Mouse (Mus musculus) liver, adult 2 months (tissue): ENCODE measurements around the gene Ebf1. TPM values are rescaled to one million over a fixed set of nuclear protein-coding genes. Genes with fewer than 3 reads are reported as not detected.

Experiments used
- DNase-seq: peaks from one replicate; pipeline ENCODE4 v3.0.0-alpha.2; 2011; ENCODE audit warnings: low read depth, low spot score; ENCODE audit errors: extremely low read depth
- H3K27ac ChIP-seq: fragments of 200-500 bp; replicated peaks from 2 replicates; pipeline ENCODE4 v1.5.1; 2012; ENCODE audit warnings: low read depth, mild to moderate bottlenecking, control low read depth, inconsistent platforms, low read length; ENCODE audit not compliant: insufficient read depth
- H3K27me3 ChIP-seq: fragments of 200-500 bp; 2 replicates; pipeline ENCODE4 v1.6.1; 2012; ENCODE audit warnings: mild to moderate bottlenecking, moderate library complexity, low read length, inconsistent platforms; ENCODE audit not compliant: control insufficient read depth, insufficient read depth
- H3K36me3 ChIP-seq: fragments of 200-500 bp; 2 replicates; pipeline ENCODE4 v1.6.1; 2012; ENCODE audit warnings: low read length, inconsistent platforms; ENCODE audit not compliant: control insufficient read depth, insufficient read depth
- H3K4me1 ChIP-seq: fragments of 200-500 bp; 2 replicates; pipeline ENCODE4 v1.6.1; 2011; ENCODE audit warnings: low read length; ENCODE audit not compliant: control insufficient read depth, insufficient read depth
- H3K4me3 ChIP-seq: fragments of 200-500 bp; 2 replicates; pipeline ENCODE4 v1.5.1; 2011; ENCODE audit warnings: low read depth, mild to moderate bottlenecking, control low read depth, low read length, moderate library complexity; ENCODE audit not compliant: insufficient read depth
- H3K79me2 ChIP-seq: fragments of 200-500 bp; 2 replicates; pipeline ENCODE4 v1.6.1; 2012; ENCODE audit warnings: inconsistent platforms, mild to moderate bottlenecking, low read length, moderate library complexity; ENCODE audit not compliant: control insufficient read depth, insufficient read depth
- H3K9ac ChIP-seq: fragments of 200-500 bp; 2 replicates; pipeline ENCODE4 v1.6.1; 2012; ENCODE audit warnings: low read depth, mild to moderate bottlenecking, control low read depth, inconsistent platforms, low read length
- CTCF ChIP-seq: fragments of 200-500 bp; IDR thresholded peaks from 2 replicates; pipeline ENCODE4 v1.5.1; 2011; ENCODE audit warnings: low read depth, low read length, control low read depth
- POLR2A ChIP-seq: fragments of 200-500 bp; IDR thresholded peaks from 2 replicates; pipeline ENCODE4 v1.6.1; 2011; ENCODE audit warnings: low read length, control low read depth; ENCODE audit not compliant: insufficient read depth; ENCODE audit errors: extremely low read depth
- WGBS: fragments of 180-500 bp; shearing (Covaris S2); methylation state at CpG from one replicate; pipeline ENCODE4 v1.1.7; 2018; 5-methylcytosine and 5-hydroxymethylcytosine counted together
- polyA plus RNA-seq: library from polyadenylated mRNA; depleted of rRNA; stranded (reverse); fragments of >200 nt; gene quantifications from 2 replicates; pipeline ENCODE4 v1.2.3, GENCODE M21; 2012
- total RNA-seq: library from RNA; depleted of rRNA; stranded (reverse); fragments of >200 nt; gene quantifications from 2 replicates; pipeline ENCODE4 v1.2.3, GENCODE M21; 2014

Ebf1 gene
- total and polyA plus RNA-seq, 2 experiments: 0.23 to 0.37 TPM

- H3K27me3 ChIP-seq: peaks cover 6% of the 10 kb centered on the region; the same call in 1 of the 2 replicates
- TF ChIP-seq POLR2A (no peak), CTCF (no peak)
- no peaks in the 10 kb centered on the region for H3K4me1 ChIP-seq
- no peak overlapping the region for H3K4me3 ChIP-seq
- H3K79me2 ChIP-seq: no peaks in the 10 kb centered on the region
- no peak overlapping the region for H3K9ac ChIP-seq
- DNase-seq: no peak
- 83% methylated on average over 9 of the region's 9 CpGs for WGBS
- H3K36me3 ChIP-seq: no peaks in the 10 kb centered on the region
- H3K27ac ChIP-seq: no peak overlapping the region
Measured at GRCm38 (mm10) chr11:44904121-44904520, 287.0 kb downstream of the Ebf1 start.

- Histone ChIP-seq H3K9ac (no peak overlapping the region), H3K79me2 (no peaks in the 10 kb centered on the region), H3K27me3 (peaks cover 4% of the 10 kb centered on the region; the same call in 1 of the 2 replicates), H3K27ac (no peak overlapping the region), H3K36me3 (no peaks in the 10 kb centered on the region), H3K4me3 (no peak overlapping the region), H3K4me1 (no peaks in the 10 kb centered on the region)
- peak; percentile 70 for DNase-seq
- no peak for TF ChIP-seq CTCF
- TF ChIP-seq POLR2A: no peak
- 18% methylated on average over 5 of the region's 5 CpGs for WGBS
Measured at GRCm38 (mm10) chr11:44906456-44906855, 289.3 kb downstream of the Ebf1 start.

- no peaks in the 10 kb centered on the region for H3K4me1 ChIP-seq
- no peaks in the 10 kb centered on the region for H3K36me3 ChIP-seq
- TF ChIP-seq CTCF: no peak
- TF ChIP-seq POLR2A: no peak
- 0 out of 2 replicates have a peak, but pooled peaks cover 3% of the 10 kb centered on the region for H3K27me3 ChIP-seq
- no peak overlapping the region for H3K27ac ChIP-seq
- 53% methylated on average over 1 of the region's 1 CpGs for WGBS
- no peak overlapping the region for H3K9ac ChIP-seq
- H3K79me2 ChIP-seq: no peaks in the 10 kb centered on the region
- no peak for DNase-seq
- H3K4me3 ChIP-seq: no peak overlapping the region
Measured at GRCm38 (mm10) chr11:44911765-44912164, 294.6 kb downstream of the Ebf1 start.

- DNase-seq: no peak
- H3K4me1 ChIP-seq: no peaks in the 10 kb centered on the region
- H3K27ac ChIP-seq: no peak overlapping the region
- H3K27me3 ChIP-seq: 0 out of 2 replicates have a peak, but pooled peaks cover 3% of the 10 kb centered on the region
- H3K4me3 ChIP-seq: no peak overlapping the region
- H3K79me2 ChIP-seq: no peaks in the 10 kb centered on the region
- H3K9ac ChIP-seq: no peak overlapping the region
- no peak for TF ChIP-seq CTCF
- TF ChIP-seq POLR2A: no peak
- no peaks in the 10 kb centered on the region for H3K36me3 ChIP-seq
- WGBS: 81% methylated on average over 5 of the region's 5 CpGs
Measured at GRCm38 (mm10) chr11:44913806-44914205, 296.7 kb downstream of the Ebf1 start.

- no peaks in the 10 kb centered on the region for H3K79me2 ChIP-seq
- H3K27me3 ChIP-seq: 0 out of 2 replicates have a peak, but pooled peaks cover 3% of the 10 kb centered on the region
- H3K36me3 ChIP-seq: no peaks in the 10 kb centered on the region
- H3K27ac ChIP-seq: no peak overlapping the region
- TF ChIP-seq CTCF: no peak
- no peaks in the 10 kb centered on the region for H3K4me1 ChIP-seq
- WGBS: 63% methylated on average over 8 of the region's 8 CpGs
- no peak for DNase-seq
- H3K4me3 ChIP-seq: no peak overlapping the region
- H3K9ac ChIP-seq: no peak overlapping the region
Measured at GRCm38 (mm10) chr11:44917059-44917458, 299.9 kb downstream of the Ebf1 start.

GRCm38 (mm10) chr11:44923138-44923537 is 306.0 kb downstream of the Ebf1 start:
- no peak overlapping the region for H3K4me3 ChIP-seq
- H3K27me3 ChIP-seq: no peaks in the 10 kb centered on the region
- WGBS: 80% methylated on average over 3 of the region's 3 CpGs
- H3K27ac ChIP-seq: no peak overlapping the region
- no peak for DNase-seq
- no peaks in the 10 kb centered on the region for H3K79me2 ChIP-seq
- no peaks in the 10 kb centered on the region for H3K4me1 ChIP-seq
- no peaks in the 10 kb centered on the region for H3K36me3 ChIP-seq
- no peak overlapping the region for H3K9ac ChIP-seq
- TF ChIP-seq CTCF (no peak), POLR2A (no peak)
